Comparison of ENCODE assay signal across 10 mouse cellular contexts in the genomic region with DNA sequence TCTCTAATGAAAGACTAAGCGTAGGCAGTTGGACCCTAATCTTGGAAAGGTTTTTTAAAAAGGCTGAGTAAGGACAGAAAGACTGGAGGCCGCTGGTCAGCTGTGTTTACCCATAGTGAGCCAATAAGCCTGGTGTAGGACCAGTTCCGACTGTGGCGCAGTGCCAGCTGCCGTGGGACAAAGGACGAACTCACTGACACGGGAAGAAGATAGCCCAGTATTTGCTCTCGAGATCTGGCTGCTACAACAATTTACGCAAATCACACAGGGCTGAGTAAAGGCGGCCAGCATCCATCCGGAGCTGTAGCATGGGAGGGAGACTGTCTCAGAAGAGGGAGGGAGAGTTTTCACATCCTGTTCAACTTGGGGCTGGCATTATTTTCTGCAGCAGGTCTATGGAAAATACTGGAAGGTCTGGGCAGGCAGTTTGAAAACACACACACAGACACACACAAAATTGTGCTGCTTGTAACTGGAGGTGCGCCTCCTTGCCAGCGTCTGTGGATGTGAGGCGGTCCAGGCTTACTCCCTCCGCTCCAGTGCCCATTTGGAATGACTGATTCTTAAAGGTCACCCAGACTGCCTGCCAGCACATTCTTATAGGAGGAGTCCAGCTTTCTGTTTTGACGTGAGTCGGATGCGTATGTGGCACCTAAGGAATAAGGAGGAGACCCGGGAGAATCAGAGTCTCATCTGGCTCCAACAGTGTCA.
DNase-seq lines count a peak whose midpoint lies in the region; ATAC-seq lines count a peak whose summit lies in the region.
"Had no signal": no experiment of that assay in that cellular context is flagged by ENCODE, and none has a peak within 500 bp of the region (broad histone marks: within the 10 kb centered on the region; RNA-seq: fewer than 3 reads in every experiment).

No protein-coding gene starts in this region.

- no peaks in the 10 kb centered on the region for H3K27me3 ChIP-seq in hindbrain, embryonic 14.5 days (ENCODE audit: control insufficient read depth, insufficient read depth, low read length)
- no peaks in the 10 kb centered on the region for H3K27me3 ChIP-seq in hindbrain, embryonic 12.5 days
- H3K27me3 ChIP-seq in stomach, embryonic 15.5 days (replicated peaks), result no peaks in the 10 kb centered on the region
- H3K27me3 ChIP-seq: embryonic facial prominence, embryonic 12.5 days; liver, embryonic 15.5 days had no signal

- WGBS in hindbrain, embryonic 14.5 days, result 51% methylated on average over 19 of the region's 19 CpGs
- WGBS in hindbrain, embryonic 12.5 days, result 67% methylated on average over 19 of the region's 19 CpGs
- WGBS in stomach, embryonic 15.5 days, result 42% methylated on average over 19 of the region's 19 CpGs

- no peaks in the 10 kb centered on the region for H3K36me3 ChIP-seq in hindbrain, embryonic 14.5 days (replicated peaks; ENCODE audit: control insufficient read depth, insufficient read depth)
- no peaks in the 10 kb centered on the region for H3K36me3 ChIP-seq in hindbrain, embryonic 12.5 days
- no peaks in the 10 kb centered on the region for H3K36me3 ChIP-seq in stomach, embryonic 15.5 days
- H3K36me3 ChIP-seq: embryonic facial prominence, embryonic 12.5 days; liver, embryonic 15.5 days had no signal

- H3K9me3 ChIP-seq in hindbrain, embryonic 14.5 days (ENCODE audit: control insufficient read depth, low read length), result no peaks in the 10 kb centered on the region
- H3K9me3 ChIP-seq in hindbrain, embryonic 12.5 days (replicated peaks), result no peaks in the 10 kb centered on the region
- H3K9me3 ChIP-seq in stomach, embryonic 15.5 days, result no peaks in the 10 kb centered on the region
- H3K9me3 ChIP-seq: embryonic facial prominence, embryonic 12.5 days; liver, embryonic 15.5 days had no signal

- H3K4me1 ChIP-seq in hindbrain, embryonic 14.5 days (replicated peaks; ENCODE audit: control insufficient read depth, insufficient read depth, low read length), result no peaks in the 10 kb centered on the region
- 0 out of 2 replicates have a peak, but pooled peaks cover 6% of the 10 kb centered on the region for H3K4me1 ChIP-seq in hindbrain, embryonic 12.5 days
- 0 out of 2 replicates have a peak, but pooled peaks cover 3% of the 10 kb centered on the region for H3K4me1 ChIP-seq in stomach, embryonic 15.5 days
- H3K4me1 ChIP-seq: embryonic facial prominence, embryonic 12.5 days; liver, embryonic 15.5 days had no signal

- H3K27ac ChIP-seq in hindbrain, embryonic 14.5 days, result no peak overlapping the region
- no peak overlapping the region for H3K27ac ChIP-seq in hindbrain, embryonic 12.5 days
- H3K27ac ChIP-seq in stomach, embryonic 15.5 days, result no peak overlapping the region
- H3K27ac ChIP-seq: embryonic facial prominence, embryonic 12.5 days; liver, embryonic 15.5 days had no signal

- peak; percentile 27; the same call in 1 of the 2 replicates for ATAC-seq in hindbrain, embryonic 14.5 days (ENCODE audit: low FRiP score)
- ATAC-seq in hindbrain, embryonic 12.5 days (ENCODE audit: low FRiP score), result no peak
- ATAC-seq in stomach, embryonic 15.5 days (ENCODE audit: insufficient read depth, low FRiP score, low read depth), result peak; percentile 50

- H3K4me2 ChIP-seq in hindbrain, embryonic 14.5 days (replicated peaks), result no peak overlapping the region
- no peak overlapping the region for H3K4me2 ChIP-seq in hindbrain, embryonic 12.5 days (replicated peaks)
- H3K4me2 ChIP-seq in stomach, embryonic 15.5 days, result peak overlapping the region; percentile 24; the same call in 1 of the 2 replicates
- H3K4me2 ChIP-seq: embryonic facial prominence, embryonic 12.5 days; liver, embryonic 15.5 days had no signal

- no peak overlapping the region for H3K9ac ChIP-seq in hindbrain, embryonic 14.5 days
- H3K9ac ChIP-seq in hindbrain, embryonic 12.5 days, result no peak overlapping the region
- H3K9ac ChIP-seq in stomach, embryonic 15.5 days, result no peak overlapping the region
- H3K9ac ChIP-seq: embryonic facial prominence, embryonic 12.5 days; liver, embryonic 15.5 days had no signal

- H3K4me3 ChIP-seq in hindbrain, embryonic 14.5 days (replicated peaks; ENCODE audit: low read length), result no peak overlapping the region
- H3K4me3 ChIP-seq in hindbrain, embryonic 12.5 days, result no peak overlapping the region
- no peak overlapping the region for H3K4me3 ChIP-seq in stomach, embryonic 15.5 days (replicated peaks)
- H3K4me3 ChIP-seq: embryonic facial prominence, embryonic 12.5 days; liver, embryonic 15.5 days had no signal

- DNase-seq in hindbrain, embryonic 14.5 days (ENCODE audit: low spot score), result peak; percentile 48
- peak; percentile 20 for DNase-seq in cerebellum, adult 8-10 months
- peak; percentile 65 to 74 for DNase-seq in heart, adult 9 months (ENCODE audit: low spot score in 2 of 2)
- DNase-seq in layer of hippocampus, adult 18-20 months (ENCODE audit: low spot score in 2 of 2), result peak; percentile 6 to 33
- DNase-seq in lung, postnatal 36 days, result peak; percentile 80
- DNase-seq in adipocyte (ENCODE audit: low spot score), result no peak
